25 mouse cellular contexts compared by ENCODE assay signal in the genomic region with DNA sequence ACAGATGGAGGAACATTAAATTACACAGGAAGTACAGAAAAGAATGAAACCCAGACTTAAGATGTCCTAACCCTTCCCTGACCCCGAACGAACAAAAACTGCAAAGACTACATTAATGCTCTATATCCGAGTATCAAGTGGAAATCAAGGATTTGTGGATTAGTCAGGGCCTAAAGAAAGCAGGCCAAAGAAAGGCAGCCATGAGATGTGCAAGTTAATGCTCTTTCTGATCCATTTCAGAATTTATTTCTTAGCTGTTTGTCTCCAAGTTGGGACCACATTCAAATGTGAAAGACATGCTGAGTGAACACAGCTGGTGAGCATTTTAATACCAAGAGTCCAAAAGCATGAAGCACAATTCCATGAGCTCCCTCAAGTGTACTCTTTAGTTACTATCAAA.
DNase-seq lines count a peak whose midpoint lies in the region; ATAC-seq lines count a peak whose summit lies in the region.
"Had no signal": no experiment of that assay in that cellular context is flagged by ENCODE, and none has a peak within 500 bp of the region (broad histone marks: within the 10 kb centered on the region; RNA-seq: fewer than 3 reads in every experiment).

No protein-coding gene starts in this region.

- H3K4me2 ChIP-seq in limb, embryonic 13.5 days (replicated peaks), result no peak overlapping the region
- no peak overlapping the region for H3K4me2 ChIP-seq in hindbrain, embryonic 11.5 days (replicated peaks; ENCODE audit: low read depth, low read length)
- H3K4me2 ChIP-seq: forebrain, embryonic 12.5 days; heart, embryonic 15.5 days; liver, embryonic 11.5 days had no signal

- H3K27ac ChIP-seq in limb, embryonic 13.5 days, result no peak overlapping the region
- no peak overlapping the region for H3K27ac ChIP-seq in limb, embryonic 10.5 days
- no peak overlapping the region for H3K27ac ChIP-seq in hindbrain, embryonic 11.5 days (ENCODE audit: low read depth, low read length)
- H3K27ac ChIP-seq: forebrain, embryonic 12.5 days; heart, embryonic 15.5 days; left cerebral cortex, adult 2 months; macrophage; midbrain, embryonic 10.5 days had no signal

- H3K4me3 ChIP-seq in limb, embryonic 13.5 days, result no peak overlapping the region
- H3K4me3 ChIP-seq in limb, embryonic 10.5 days, result no peak overlapping the region
- no peak overlapping the region for H3K4me3 ChIP-seq in hindbrain, embryonic 11.5 days (ENCODE audit: low read depth, low read length)
- H3K4me3 ChIP-seq: forebrain, embryonic 12.5 days; heart, embryonic 15.5 days; left cerebral cortex, adult 2 months; midbrain, embryonic 10.5 days; myocyte had no signal

- H3K4me1 ChIP-seq in limb, embryonic 13.5 days, result no peaks in the 10 kb centered on the region
- no peaks in the 10 kb centered on the region for H3K4me1 ChIP-seq in limb, embryonic 10.5 days
- no peaks in the 10 kb centered on the region for H3K4me1 ChIP-seq in hindbrain, embryonic 11.5 days (replicated peaks; ENCODE audit: control insufficient read depth, insufficient read depth, low read length)
- H3K4me1 ChIP-seq: forebrain, embryonic 12.5 days; heart, embryonic 15.5 days; midbrain, embryonic 10.5 days had no signal

- DNase-seq in kidney, adult 9 months, result peak; percentile 5
- no peak for DNase-seq in kidney, adult 8-10 months
- DNase-seq in limb, embryonic 10.5 days (ENCODE audit: low spot score), result no peak
- peak; percentile 3 to 10 for DNase-seq in kidney, postnatal 4 days
- DNase-seq in hindbrain, embryonic 11.5 days (ENCODE audit: low spot score), result no peak
- DNase-seq in yolk sac, embryonic 10.5 days (ENCODE audit: low spot score), result no peak
- DNase-seq: adrenal gland, postnatal 36 days; B cell, adult 2 months; cerebellum, adult 9-10 months; gastrocnemius, postnatal 36 days; liver, postnatal 0 days had no signal

- H3K36me3 ChIP-seq in limb, embryonic 13.5 days, result no peaks in the 10 kb centered on the region
- H3K36me3 ChIP-seq in limb, embryonic 10.5 days, result no peaks in the 10 kb centered on the region
- no peaks in the 10 kb centered on the region for H3K36me3 ChIP-seq in hindbrain, embryonic 11.5 days (ENCODE audit: control insufficient read depth, insufficient read depth, low read length)
- H3K36me3 ChIP-seq: forebrain, embryonic 12.5 days; G1E; heart, embryonic 15.5 days; midbrain, embryonic 10.5 days had no signal

- ATAC-seq in limb, embryonic 13.5 days (ENCODE audit: low FRiP score, low read depth), result peak; percentile 57
- no peak for ATAC-seq in hindbrain, embryonic 11.5 days (ENCODE audit: low FRiP score)
- ATAC-seq: hindbrain, embryonic 16.5 days; liver, postnatal 0 days; lung, postnatal 0 days; midbrain, embryonic 16.5 days; Patski had no signal

- 71% methylated on average over 3 of the region's 3 CpGs for WGBS in limb, embryonic 13.5 days
- 92% methylated on average over 3 of the region's 3 CpGs for WGBS in limb, embryonic 10.5 days
- WGBS in hindbrain, embryonic 11.5 days, result 88% methylated on average over 3 of the region's 3 CpGs

- no peaks in the 10 kb centered on the region for H3K27me3 ChIP-seq in limb, embryonic 13.5 days
- no peaks in the 10 kb centered on the region for H3K27me3 ChIP-seq in limb, embryonic 10.5 days (ENCODE audit: low read depth, poor library complexity, severe bottlenecking)
- H3K27me3 ChIP-seq in hindbrain, embryonic 11.5 days (ENCODE audit: control insufficient read depth, insufficient read depth, low read length), result no peaks in the 10 kb centered on the region
- H3K27me3 ChIP-seq: CH12.LX; forebrain, embryonic 12.5 days; heart, embryonic 15.5 days; Patski had no signal

- no peaks in the 10 kb centered on the region for H3K9me3 ChIP-seq in limb, embryonic 13.5 days
- no peaks in the 10 kb centered on the region for H3K9me3 ChIP-seq in limb, embryonic 10.5 days (replicated peaks)
- no peaks in the 10 kb centered on the region for H3K9me3 ChIP-seq in hindbrain, embryonic 11.5 days (ENCODE audit: control insufficient read depth, low read length)
- H3K9me3 ChIP-seq: forebrain, embryonic 12.5 days; G1E; heart, embryonic 15.5 days; midbrain, embryonic 10.5 days had no signal

- H3K9ac ChIP-seq in limb, embryonic 13.5 days, result no peak overlapping the region
- no peak overlapping the region for H3K9ac ChIP-seq in hindbrain, embryonic 11.5 days (ENCODE audit: low read depth, low read length)
- H3K9ac ChIP-seq: forebrain, embryonic 12.5 days; heart, embryonic 15.5 days; liver, postnatal 0 days had no signal

Comparison
In these comparisons a context has a peak if more than half of its experiments do, and no peak if none do; other contexts are left out.
1. DNase-seq: peak in kidney, adult 9 months (single experiment) and kidney, postnatal 4 days (2 of 2); none in kidney, adult 8-10 months (0 of 2), limb, embryonic 10.5 days (single experiment), hindbrain, embryonic 11.5 days (single experiment) and yolk sac, embryonic 10.5 days (single experiment).